ENCODE assay signal across 8 mouse cellular contexts in the genomic region with DNA sequence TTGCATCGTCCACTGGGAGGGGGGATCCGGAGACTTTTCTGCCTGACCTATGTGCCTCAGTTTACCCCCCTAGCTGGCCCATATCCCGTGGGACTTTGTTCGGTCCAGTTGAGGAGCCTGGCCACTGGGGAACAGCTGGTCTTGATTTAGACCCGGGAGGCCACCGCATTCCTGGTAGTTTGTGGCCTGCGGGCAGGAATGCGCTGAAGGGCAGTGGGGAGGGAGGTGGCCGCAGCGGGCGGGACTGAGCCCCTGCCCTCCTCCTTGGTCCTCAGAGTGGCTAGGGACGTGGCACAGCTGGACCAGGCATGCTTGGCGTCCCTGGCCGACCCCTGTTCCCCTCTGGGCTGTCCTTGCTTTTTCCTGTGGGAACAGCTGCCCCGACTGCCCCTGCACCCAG. TPM values are rescaled to one million over a fixed set of nuclear protein-coding genes. Genes with fewer than 3 reads are reported as not detected.
A peak's percentile ranks its signal among the peaks of the same experiment; 100 is the strongest.
DNase-seq lines count a peak whose midpoint lies in the region; ATAC-seq and TF ChIP-seq lines count a peak whose summit lies in the region.

No protein-coding gene starts in this region.

- WGBS in kidney, embryonic 15.5 days: 8% methylated on average over 11 of the region's 15 CpGs
- WGBS in liver, embryonic 14.5 days (ENCODE audit: insufficient replicate concordance): 55% methylated on average over 15 of the region's 15 CpGs

- DNase-seq in kidney, adult 8-10 months: no peak
- DNase-seq in forelimb bud, embryonic 11.5 days (ENCODE audit: low read depth, low spot score): peak; percentile 80
- DNase-seq in liver, embryonic 14.5 days (ENCODE audit: low read depth in 3 of 3, low spot score in 3 of 3): no peak
- peak; percentile 33 for DNase-seq in retina, embryonic 14.5 days (ENCODE audit: low spot score)
- DNase-seq in left cerebral cortex, adult 11 months (ENCODE audit: low spot score): no peak
- no peak for DNase-seq in gastrocnemius, postnatal 25 days

- ATAC-seq in kidney, embryonic 15.5 days (replicated peaks; ENCODE audit: low FRiP score): no peak
- no peak for ATAC-seq in liver, embryonic 14.5 days (ENCODE audit: insufficient read depth)
- no peak for ATAC-seq in cerebellum, adult (ENCODE audit: insufficient number of reproducible peaks, low FRiP score, low TSS enrichment)

- peak overlapping the region; percentile 71 for H3K4me3 ChIP-seq in kidney, embryonic 15.5 days (replicated peaks)
- peak overlapping the region; percentile 47 to 57; a peak in 1 of 4 replicates for H3K4me3 ChIP-seq in liver, embryonic 14.5 days (ENCODE audit: insufficient read depth in 1 of 2, low read depth in 2 of 2, low read length in 2 of 2)

- peak overlapping the region; percentile 79 for H3K9ac ChIP-seq in kidney, embryonic 15.5 days
- no peak overlapping the region for H3K9ac ChIP-seq in liver, embryonic 14.5 days (replicated peaks)

- TF ChIP-seq EP300 in liver, embryonic 14.5 days (IDR thresholded peaks at IDR 0.05; ENCODE audit: low read depth): no peak

- H3K4me2 ChIP-seq in kidney, embryonic 15.5 days: peak overlapping the region; percentile 79
- H3K4me2 ChIP-seq in liver, embryonic 14.5 days (ENCODE audit: low read depth): peak overlapping the region; percentile 97; the same call in 1 of the 2 replicates

- no peak for TF ChIP-seq CTCF in liver, embryonic 14.5 days (IDR thresholded peaks at IDR 0.05; ENCODE audit: low read depth)

- peaks cover 7% of the 10 kb centered on the region; the same call in 1 of the 2 replicates for H3K9me3 ChIP-seq in kidney, embryonic 15.5 days (replicated peaks)
- no peaks in the 10 kb centered on the region; the same call in 1 of the 2 replicates for H3K9me3 ChIP-seq in liver, embryonic 14.5 days (ENCODE audit: control insufficient read depth, low read length)

- H3K4me1 ChIP-seq in kidney, embryonic 15.5 days: peaks cover 57% of the 10 kb centered on the region
- H3K4me1 ChIP-seq in liver, embryonic 14.5 days (replicated peaks; ENCODE audit: control insufficient read depth in 2 of 2, insufficient read depth in 2 of 2, low read length in 1 of 2): peaks cover 26 to 32% of the 10 kb centered on the region in 2 experiments

- peak overlapping the region; percentile 99; the same call in 1 of the 2 replicates for H3K27ac ChIP-seq in kidney, embryonic 15.5 days
- H3K27ac ChIP-seq in liver, embryonic 14.5 days: no peak overlapping the region

- H3K27me3 ChIP-seq in kidney, embryonic 15.5 days: peaks cover 6% of the 10 kb centered on the region; the same call in 1 of the 2 replicates
- H3K27me3 ChIP-seq in liver, embryonic 14.5 days (ENCODE audit: control insufficient read depth, insufficient read depth, low read length): peaks cover 23% of the 10 kb centered on the region

- H3K36me3 ChIP-seq in kidney, embryonic 15.5 days: peaks cover 41% of the 10 kb centered on the region
- H3K36me3 ChIP-seq in liver, embryonic 14.5 days (replicated peaks; ENCODE audit: control insufficient read depth, insufficient read depth, low read depth): no peaks in the 10 kb centered on the region

RNA-seq across cellular contexts. Expression of a gene that starts 1.5 kb away (rescaled TPM):
- 253 and 292 TPM in 2 replicates for polyA plus RNA-seq in kidney, embryonic 15.5 days (2015; fragmentation: Nextera tagmentation; extraction: Ambion mirVana)
- polyA plus RNA-seq in liver, embryonic 14.5 days (2012; rRNA removed): 14.3 and 15.8 TPM in 2 replicates
- polyA plus RNA-seq in liver, embryonic 14.5 days (2014; fragmentation: Nextera tagmentation; extraction: Ambion mirVana): 33.8 and 39.7 TPM in 2 replicates
- 1 to 10 TPM; 8.5 to 9.4 TPM for total RNA-seq in gastrocnemius, postnatal 25 days (2021)

RNA-seq across cellular contexts. Expression of a gene that starts 5.7 kb away (rescaled TPM):
- 15.7 and 17.5 TPM in 2 replicates for polyA plus RNA-seq in kidney, embryonic 15.5 days (2015; fragmentation: Nextera tagmentation; extraction: Ambion mirVana)
- polyA plus RNA-seq in liver, embryonic 14.5 days (2012; rRNA removed): 59.7 and 79.7 TPM in 2 replicates
- 5.9 and 8.6 TPM in 2 replicates for polyA plus RNA-seq in liver, embryonic 14.5 days (2014; fragmentation: Nextera tagmentation; extraction: Ambion mirVana)
- 10 to 100 TPM; 70.1 to 80.6 TPM for total RNA-seq in gastrocnemius, postnatal 25 days (2021)

RNA-seq across cellular contexts. Expression of a gene that starts 6.4 kb away (rescaled TPM):
- 3.9 and 4.5 TPM in 2 replicates for polyA plus RNA-seq in kidney, embryonic 15.5 days (2015; fragmentation: Nextera tagmentation; extraction: Ambion mirVana)
- 11.2 and 12.7 TPM in 2 replicates for polyA plus RNA-seq in liver, embryonic 14.5 days (2012; rRNA removed)
- polyA plus RNA-seq in liver, embryonic 14.5 days (2014; fragmentation: Nextera tagmentation; extraction: Ambion mirVana): 4.9 and 6.0 TPM in 2 replicates
- total RNA-seq in gastrocnemius, postnatal 25 days (2021): 1 to 10 TPM; 4.9 to 5.7 TPM

RNA-seq across cellular contexts. Expression of a gene that starts 19.4 kb away (rescaled TPM):
- polyA plus RNA-seq in kidney, embryonic 15.5 days (2015; fragmentation: Nextera tagmentation; extraction: Ambion mirVana): 0.31 and 0.39 TPM in 2 replicates
- 0.01 and 0.03 TPM in 2 replicates for polyA plus RNA-seq in liver, embryonic 14.5 days (2012; rRNA removed)
- 0.13 TPM in 1 of 2 replicates, not detected in the other for polyA plus RNA-seq in liver, embryonic 14.5 days (2014; fragmentation: Nextera tagmentation; extraction: Ambion mirVana)
- not detected for total RNA-seq in gastrocnemius, postnatal 25 days (2021)

RNA-seq across cellular contexts. Expression of a gene that starts 26.6 kb away (rescaled TPM):
- 8.7 and 10.0 TPM in 2 replicates for polyA plus RNA-seq in kidney, embryonic 15.5 days (2015; fragmentation: Nextera tagmentation; extraction: Ambion mirVana)
- 17.5 and 20.9 TPM in 2 replicates for polyA plus RNA-seq in liver, embryonic 14.5 days (2012; rRNA removed)
- 7.9 and 9.3 TPM in 2 replicates for polyA plus RNA-seq in liver, embryonic 14.5 days (2014; fragmentation: Nextera tagmentation; extraction: Ambion mirVana)
- total RNA-seq in gastrocnemius, postnatal 25 days (2021): 1 to 10 TPM; 1.0 to 2.1 TPM

Comparison
In these comparisons a context has a peak if more than half of its experiments do, and no peak if none do; other contexts are left out.
1. DNase-seq: peak in forelimb bud, embryonic 11.5 days (single experiment) and retina, embryonic 14.5 days (single experiment); none in kidney, adult 8-10 months (0 of 2), liver, embryonic 14.5 days (0 of 3), left cerebral cortex, adult 11 months (single experiment) and gastrocnemius, postnatal 25 days (single experiment).